Mouse (Mus musculus) G1E (cell line): ENCODE data around the gene Serhl. TPM values are rescaled to one million over a fixed set of nuclear protein-coding genes. Genes with fewer than 3 reads are reported as not detected.

Experiments used
- ATAC-seq: 2 replicates; pipeline ENCODE4 v1.8.0; 2016; ENCODE audit warnings: mild to moderate bottlenecking; ENCODE audit not compliant: insufficient number of reproducible peaks, poor library complexity, low FRiP score, severe bottlenecking; ENCODE audit errors: extremely low read depth
- DNase-seq: peaks from one replicate; pipeline ENCODE4 v3.0.0; 2012; ENCODE audit warnings: low spot score
- H3K27me3 ChIP-seq: 2 replicates; pipeline ENCODE4 v1.6.1; 2012; ENCODE audit warnings: mild to moderate bottlenecking, low read length, inconsistent platforms; ENCODE audit not compliant: insufficient read depth
- H3K36me3 ChIP-seq: replicated peaks from 2 replicates; pipeline ENCODE3; 2012; ENCODE audit warnings: mild to moderate bottlenecking, inconsistent platforms
- H3K4me1 ChIP-seq: 2 replicates; pipeline ENCODE4 v1.6.1; 2012; ENCODE audit warnings: low read depth, low read length, inconsistent platforms, mixed read lengths; ENCODE audit not compliant: insufficient read depth
- H3K4me3 ChIP-seq: 2 replicates; pipeline ENCODE4 v1.5.1; 2012; ENCODE audit warnings: low read depth, mild to moderate bottlenecking, inconsistent platforms, low read length, moderate library complexity, mixed read lengths
- H3K9me3 ChIP-seq: replicated peaks from 2 replicates; pipeline ENCODE4 v1.6.1; 2012; ENCODE audit warnings: inconsistent platforms
- CTCF ChIP-seq: IDR thresholded peaks from 2 replicates; pipeline ENCODE4 v1.5.1; 2012; ENCODE audit warnings: low read depth, low read length, inconsistent platforms, mixed read lengths
- GATA1 ChIP-seq: IDR thresholded peaks from 2 replicates; pipeline ENCODE4 v1.6.1; 2012; ENCODE audit warnings: borderline replicate concordance, low read length, inconsistent platforms, mixed read lengths
- GATA2 ChIP-seq: IDR thresholded peaks from 2 replicates; pipeline ENCODE4 v1.6.1; 2012; ENCODE audit warnings: low read depth, low read length, inconsistent platforms, borderline replicate concordance
- POLR2AphosphoS5 ChIP-seq: IDR thresholded peaks from 2 replicates; pipeline ENCODE4 v1.6.1; 2012; ENCODE audit warnings: low read depth, low read length, inconsistent platforms; ENCODE audit not compliant: insufficient replicate concordance
- TAL1 ChIP-seq: conservative IDR thresholded peaks from 2 replicates; pipeline ENCODE4 v1.6.1; 2012; ENCODE audit warnings: low read depth, low read length, inconsistent platforms, mixed read lengths
- polyA plus RNA-seq: library from polyadenylated mRNA; stranded (reverse); fragments of >175 nt; gene quantifications from 2 replicates; pipeline ENCODE4 v1.2.3, GENCODE M21; 2012
- total RNA-seq, 2 experiments: library from RNA; stranded (forward) in 1 of 2; stranded (reverse) in 1 of 2; fragments of 200-1000 nt in 1 of 2; fragments of >200 nt in 1 of 2; fragmentation: Nextera tagmentation in 1 of 2; gene quantifications; 2 replicates each; pipeline ENCODE4 v1.2.3; 2014 to 2017

Gene Serhl
- total and polyA plus RNA-seq, 3 experiments = 3.1 to 40.5 (median 29.5) TPM

DNA sequence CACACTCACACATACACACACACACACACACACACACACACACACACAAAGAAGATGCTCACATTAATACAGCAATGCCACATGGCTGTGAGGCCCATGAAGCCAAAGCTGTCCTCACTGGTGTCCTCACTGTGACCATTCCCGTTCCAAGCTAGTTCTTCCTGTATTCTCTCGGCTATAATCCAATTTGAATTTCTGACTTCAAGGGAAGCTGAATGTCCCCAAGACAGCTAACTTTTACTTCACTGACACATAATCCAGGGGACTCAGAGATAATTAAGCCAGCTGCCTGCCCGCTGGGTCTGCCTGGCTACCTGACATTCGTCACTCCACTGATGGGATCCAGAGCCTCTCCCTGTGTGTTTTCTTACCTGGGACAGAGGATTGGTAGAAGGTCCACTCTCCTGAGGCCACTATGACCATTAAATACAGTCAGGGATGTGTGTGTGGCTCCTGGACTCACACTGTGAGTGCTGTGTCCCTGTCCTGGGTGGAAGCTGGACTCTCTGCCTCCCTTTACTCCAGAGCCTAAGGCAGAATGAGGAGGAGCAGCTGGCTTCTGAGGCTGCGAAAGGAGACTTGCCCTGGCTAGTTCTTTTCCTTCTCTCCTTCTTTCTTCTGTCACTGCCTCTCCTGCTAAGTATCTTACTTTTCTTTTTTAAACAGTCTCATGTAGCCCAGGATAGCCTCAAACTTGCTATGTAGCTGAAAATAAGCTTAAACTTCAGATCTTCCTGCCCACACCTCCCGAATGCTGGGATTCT lies 36.8 kb upstream of the Serhl start:
- TF ChIP-seq CTCF (no peak), TAL1 (no peak), GATA1 (no peak), GATA2 (no peak), POLR2AphosphoS5 (no peak)
- 0 out of 2 replicates have a peak, but pooled peaks cover 3% of the 10 kb centered on the region for H3K4me1 ChIP-seq
- no peak overlapping the region for H3K4me3 ChIP-seq
- ATAC-seq = no peak
- H3K27me3 ChIP-seq = peaks cover 8% of the 10 kb centered on the region; the same call in 1 of the 2 replicates
- no peaks in the 10 kb centered on the region for H3K9me3 ChIP-seq
- no peak for DNase-seq
- H3K36me3 ChIP-seq = no peaks in the 10 kb centered on the region

- no peak for ATAC-seq
- no peak for TF ChIP-seq TAL1
- peaks cover 8% of the 10 kb centered on the region; the same call in 1 of the 2 replicates for H3K27me3 ChIP-seq
These were observed 36.0 kb upstream of the Serhl start for GRCm38 (mm10) chr15:83053261-83053660.

DNA sequence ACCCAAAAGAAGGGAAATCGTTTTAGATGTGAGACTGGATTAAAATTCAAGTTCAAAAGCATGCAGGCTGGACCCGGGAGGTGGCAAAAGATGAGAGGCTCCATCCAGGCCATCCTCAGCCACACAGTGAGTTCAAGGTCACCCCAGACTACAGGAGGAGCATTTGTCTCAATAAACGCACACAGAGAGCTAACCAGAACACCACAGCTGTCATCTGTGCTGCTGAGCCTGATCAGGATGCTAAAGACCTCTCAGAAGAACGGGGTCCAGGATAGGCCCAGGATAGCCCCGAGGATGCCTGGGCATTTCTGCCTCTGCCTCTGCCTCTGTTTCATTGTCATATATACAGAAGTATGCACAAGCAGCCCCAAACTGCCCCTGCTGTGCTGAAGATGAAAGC lies 33.7 kb upstream of the Serhl start:
- no peak overlapping the region for H3K4me3 ChIP-seq
- H3K9me3 ChIP-seq = no peaks in the 10 kb centered on the region
- no peak for TF ChIP-seq TAL1
- TF ChIP-seq POLR2AphosphoS5 = no peak
- no peak for TF ChIP-seq GATA1
- no peak for TF ChIP-seq GATA2
- no peak for TF ChIP-seq CTCF
- H3K27me3 ChIP-seq = peaks cover 14% of the 10 kb centered on the region; the same call in 1 of the 2 replicates
- H3K4me1 ChIP-seq = 0 out of 2 replicates have a peak, but pooled peaks cover 3% of the 10 kb centered on the region
- H3K36me3 ChIP-seq = no peaks in the 10 kb centered on the region
- DNase-seq (no peak), ATAC-seq (no peak)

More at GRCm38 (mm10) chr15:83053261-83053660, 36.0 kb upstream of the Serhl start:
- DNase-seq = no peak
- Histone ChIP-seq H3K9me3 (no peaks in the 10 kb centered on the region), H3K4me3 (no peak overlapping the region), H3K4me1 (0 out of 2 replicates have a peak, but pooled peaks cover 3% of the 10 kb centered on the region), H3K36me3 (no peaks in the 10 kb centered on the region)

DNA sequence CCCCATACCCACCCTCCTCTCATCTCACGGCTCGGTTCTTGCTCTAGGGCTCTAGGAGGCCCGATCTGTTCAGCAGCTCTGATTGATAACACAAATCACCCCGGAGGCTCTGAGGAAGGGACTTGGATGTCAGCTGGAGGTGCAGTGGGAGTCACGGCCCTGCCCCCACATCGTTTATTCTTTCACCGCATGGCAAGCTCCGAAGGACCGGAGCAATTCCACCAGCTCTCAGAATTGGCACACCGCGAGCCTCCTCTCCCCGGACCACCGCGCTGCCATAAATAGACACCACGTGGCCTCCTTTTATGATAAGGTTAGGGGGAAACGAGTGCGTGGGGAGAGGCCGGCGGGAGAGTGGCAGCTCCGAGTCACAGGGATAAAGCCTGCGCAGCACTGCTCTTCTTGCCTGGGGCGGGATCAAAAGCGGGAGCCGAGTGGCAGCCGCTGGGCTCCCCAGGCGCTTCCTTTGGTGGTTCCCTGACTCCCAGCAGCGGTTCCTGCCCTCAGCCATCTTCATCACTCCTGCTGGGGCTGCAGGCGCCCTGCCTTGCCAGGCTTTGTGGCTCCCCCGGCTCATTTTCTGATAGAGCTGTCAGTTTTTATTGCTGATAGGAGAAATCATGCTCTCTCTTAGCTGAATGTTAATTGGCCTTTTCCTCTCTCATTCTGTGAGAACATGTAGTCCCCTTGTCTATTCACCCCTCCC lies 32.8 kb upstream of the Serhl start:
- no peak overlapping the region for H3K4me3 ChIP-seq
- H3K36me3 ChIP-seq = no peaks in the 10 kb centered on the region
- no peak for DNase-seq
- H3K9me3 ChIP-seq = no peaks in the 10 kb centered on the region
- ATAC-seq = no peak
- 0 out of 2 replicates have a peak, but pooled peaks cover 3% of the 10 kb centered on the region for H3K4me1 ChIP-seq
- peaks cover 14% of the 10 kb centered on the region; the same call in 1 of the 2 replicates for H3K27me3 ChIP-seq
- no peak for TF ChIP-seq CTCF
- TF ChIP-seq POLR2AphosphoS5 = no peak
- no peak for TF ChIP-seq GATA2
- TF ChIP-seq TAL1 = no peak
- no peak for TF ChIP-seq GATA1

GRCm38 (mm10) chr15:83057533-83057932 lies 31.8 kb upstream of the Serhl start:
- Histone ChIP-seq H3K9me3 (no peaks in the 10 kb centered on the region), H3K27me3 (peaks cover 17% of the 10 kb centered on the region; the same call in 1 of the 2 replicates)

GRCm38 (mm10) chr15:83059233-83059660 lies 30.1 kb upstream of the Serhl start:
- TF ChIP-seq TAL1 = no peak
- TF ChIP-seq GATA2 = no peak
- no peak for TF ChIP-seq POLR2AphosphoS5
- TF ChIP-seq GATA1 = no peak
- no peak for TF ChIP-seq CTCF
- no peaks in the 10 kb centered on the region for H3K36me3 ChIP-seq
- no peaks in the 10 kb centered on the region for H3K9me3 ChIP-seq
- no peak overlapping the region for H3K4me3 ChIP-seq
- no peaks in the 10 kb centered on the region for H3K4me1 ChIP-seq
- H3K27me3 ChIP-seq = peaks cover 17% of the 10 kb centered on the region; the same call in 1 of the 2 replicates
- ATAC-seq (no peak), DNase-seq (no peak)

More at GRCm38 (mm10) chr15:83057533-83057932, 31.8 kb upstream of the Serhl start:
- no peak for ATAC-seq
- TF ChIP-seq GATA2 = no peak
- TF ChIP-seq CTCF = no peak
- no peak for TF ChIP-seq TAL1
- TF ChIP-seq GATA1 = no peak
- no peak for TF ChIP-seq POLR2AphosphoS5
- Histone ChIP-seq H3K4me3 (no peak overlapping the region), H3K36me3 (no peaks in the 10 kb centered on the region), H3K4me1 (0 out of 2 replicates have a peak, but pooled peaks cover 2% of the 10 kb centered on the region)
- no peak for DNase-seq
